Mouse (Mus musculus): Measurements from ENCODE around the gene Adh5. TPM values are rescaled to one million over a fixed set of nuclear protein-coding genes. Genes with fewer than 3 reads are reported as not detected.

Gene Adh5
- total RNA-seq, 2 experiments from 2014 or later, result 83.1 to 83.9 TPM

Other genes with a start within 250 kb of the Adh5 start
- not detected for gene 4930579F01Rik, start 249.3 kb upstream of the Adh5 start, total RNA-seq (2021)
- gene Adh7, start 225.3 kb upstream of the Adh5 start, total RNA-seq (2021), result under 1 TPM in 1 of 2 experiments, not detected in 1; 0.09 TPM
- gene Adh1, start 182.1 kb upstream of the Adh5 start, total RNA-seq (2021), result 1 to 10 TPM; 1.0 to 1.7 TPM
- not detected for gene Adh6a, start 129.8 kb upstream of the Adh5 start, total RNA-seq (2021)
- gene Adh6b, start 101.3 kb upstream of the Adh5 start, total RNA-seq (2021), result not detected
- gene Adh4, start 27.6 kb upstream of the Adh5 start, total RNA-seq (2021), result not detected
- gene Metap1, start 46.4 kb downstream of the Adh5 start, total RNA-seq (2021), result 10 to 100 TPM; 43.1 to 45.0 TPM
- 100 to 1,000 TPM; 151 to 169 TPM for gene Eif4e, start 83.1 kb downstream of the Adh5 start, total RNA-seq (2021)